Mouse (Mus musculus): ENCODE results near the gene Hectd4. TPM values are rescaled to one million over a fixed set of nuclear protein-coding genes. Genes with fewer than 3 reads are reported as not detected.
"Not testable (repeated sequence)": the region's sequence is repeated elsewhere in the genome, so short reads cannot be mapped to it uniquely, and the experiment has no call there.

Gene Hectd4
- polyA plus RNA-seq, 1 experiment: 16.4 TPM

DNA sequence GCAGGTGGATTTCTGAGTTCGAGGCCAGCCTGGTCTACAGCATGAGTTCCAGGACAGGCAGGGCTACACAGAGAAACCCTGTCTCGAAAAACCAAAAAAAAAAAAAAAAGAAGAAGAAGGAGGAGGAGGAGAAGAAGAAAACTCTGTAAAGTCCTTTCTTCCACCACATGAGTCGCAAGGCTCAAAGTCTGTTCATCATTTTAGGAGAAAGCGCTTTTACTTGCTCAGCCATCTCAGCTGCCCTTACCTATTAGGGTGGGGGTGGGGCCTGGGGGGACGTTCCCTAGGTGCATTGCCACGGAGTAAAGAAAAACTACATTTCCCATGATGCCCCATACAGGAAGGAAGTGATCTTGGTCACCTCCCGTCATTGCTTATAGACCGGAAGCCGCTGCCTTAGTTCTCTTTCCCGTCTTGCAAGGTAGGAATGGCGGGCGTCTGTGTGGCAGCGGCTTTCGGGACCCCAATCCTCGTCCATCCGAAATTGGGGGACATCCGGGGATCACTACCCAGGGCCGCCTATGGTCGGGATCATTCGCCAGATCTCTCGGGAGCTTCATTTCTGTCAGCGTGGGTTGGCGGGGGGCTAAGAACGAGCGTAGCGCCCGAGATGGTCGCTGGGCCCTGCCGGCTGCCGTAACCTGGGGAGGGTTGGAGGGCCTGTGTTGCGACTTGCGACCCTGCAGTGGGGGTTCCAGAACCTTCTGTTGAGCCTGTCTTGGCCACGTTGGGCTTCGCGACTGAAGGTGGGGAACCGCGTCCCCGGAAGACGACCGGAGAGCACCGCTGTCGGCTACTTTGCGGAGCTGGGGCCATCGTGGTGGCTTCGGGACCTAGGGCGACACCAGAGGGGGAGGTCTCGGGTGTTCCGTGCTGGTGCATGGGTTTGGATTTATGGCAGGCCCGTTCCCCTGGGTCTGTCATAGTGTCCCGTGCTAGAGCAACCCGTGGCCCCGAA, 15.6 kb upstream of the Hectd4 start, which contains the start of gene Rpl6:
Rpl6 (plus strand) TSS at position 350 of the 958 bp plus-strand sequence.
- Histone ChIP-seq H3K4me1 (ENCODE audit: control insufficient read depth, insufficient read depth, low read length) (no peaks in the 10 kb centered on the region; the same call in 1 of the 2 replicates), H3K4me3 (replicated peaks; ENCODE audit: extremely low read depth, low read depth, low read length) (peak within 1 kb of the TSS; percentile 80)
- WGBS: 1% methylated on average over 52 of the region's 52 CpGs
- TF ChIP-seq POLR2A (IDR thresholded peaks at IDR 0.05; ENCODE audit: borderline replicate concordance, extremely low read depth, low read depth, low read length) (peak; percentile 89), CTCF (IDR thresholded peaks at IDR 0.05; ENCODE audit: insufficient read depth, low read length) (no peak)
- peak; percentile 78 for DNase-seq

DNA sequence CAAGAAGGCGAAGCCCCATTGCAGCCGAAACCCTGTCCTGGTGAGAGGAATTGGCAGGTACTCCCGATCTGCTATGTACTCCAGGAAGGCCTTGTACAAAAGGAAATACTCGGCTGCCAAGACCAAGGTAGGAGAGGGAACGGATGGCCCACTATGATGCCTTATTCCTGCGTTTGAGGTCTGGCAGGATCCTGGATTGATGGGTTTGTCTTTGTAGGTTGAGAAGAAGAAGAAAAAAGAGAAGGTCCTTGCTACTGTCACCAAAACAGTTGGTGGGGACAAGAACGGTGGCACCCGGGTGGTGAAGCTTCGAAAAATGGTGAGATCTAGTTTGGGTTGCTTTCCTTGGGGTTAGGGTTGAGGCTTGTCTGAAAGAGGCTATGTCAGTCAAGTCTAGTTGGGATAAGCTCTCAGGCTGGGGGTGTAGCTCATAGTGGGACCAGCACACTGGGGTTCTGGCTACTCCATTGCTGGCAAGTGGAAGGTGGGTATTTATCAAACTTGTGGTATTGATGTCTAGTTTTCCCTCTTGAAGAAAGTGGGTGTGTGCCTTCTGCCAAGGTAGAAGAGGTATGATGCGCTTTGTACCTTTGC, 14.4 kb upstream of the Hectd4 start:
- WGBS: 58% methylated on average over 8 of the region's 10 CpGs
- not testable (repeated sequence) for H3K4me1 ChIP-seq (ENCODE audit: control insufficient read depth, insufficient read depth, low read length); H3K4me3 ChIP-seq (replicated peaks; ENCODE audit: extremely low read depth, low read depth, low read length); DNase-seq

DNA sequence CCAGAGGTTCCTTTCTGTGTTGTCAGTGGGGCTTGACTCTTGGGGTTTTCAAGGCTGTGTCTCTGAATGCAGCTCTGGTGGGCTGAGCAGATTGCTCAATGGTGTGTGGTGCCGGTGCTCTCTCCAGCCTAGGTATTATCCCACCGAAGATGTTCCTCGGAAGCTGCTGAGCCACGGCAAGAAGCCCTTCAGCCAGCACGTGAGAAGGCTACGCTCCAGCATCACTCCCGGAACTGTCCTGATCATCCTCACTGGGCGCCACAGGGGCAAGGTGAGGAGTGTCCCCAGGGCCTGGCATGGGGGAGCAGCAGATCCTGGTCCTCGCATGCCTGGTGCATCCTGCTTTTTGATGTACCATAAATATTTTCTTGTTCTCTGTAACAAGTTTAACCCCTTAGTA, 13.5 kb upstream of the Hectd4 start:
- no peak for TF ChIP-seq POLR2A (IDR thresholded peaks at IDR 0.05; ENCODE audit: borderline replicate concordance, extremely low read depth, low read depth, low read length)
- TF ChIP-seq CTCF (IDR thresholded peaks at IDR 0.05; ENCODE audit: insufficient read depth, low read length): no peak
- WGBS: 69% methylated on average over 9 of the region's 9 CpGs
- no peaks in the 10 kb centered on the region; the same call in 1 of the 2 replicates for H3K4me1 ChIP-seq (ENCODE audit: control insufficient read depth, insufficient read depth, low read length)
- H3K4me3 ChIP-seq (replicated peaks; ENCODE audit: extremely low read depth, low read depth, low read length): no peak overlapping the region
- DNase-seq: no peak

DNA sequence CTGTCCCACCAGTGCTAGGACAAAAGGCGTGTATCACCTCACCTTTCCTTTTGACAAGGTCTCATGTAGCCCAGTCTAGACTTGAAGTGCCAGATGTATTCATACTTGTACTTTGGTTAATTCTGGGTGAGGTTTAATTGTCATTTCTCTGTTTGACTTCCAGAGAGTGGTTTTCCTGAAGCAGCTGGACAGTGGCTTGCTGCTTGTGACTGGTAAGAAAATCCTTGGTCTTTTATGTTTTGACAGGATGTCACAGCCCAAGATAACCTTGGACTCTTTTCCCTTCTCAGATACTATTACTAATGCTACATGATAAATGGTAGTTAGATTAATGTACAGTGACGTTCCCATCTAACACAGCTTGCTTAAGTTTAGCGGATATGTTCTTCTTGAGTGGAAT, 13.0 kb upstream of the Hectd4 start:
- H3K4me1 ChIP-seq (ENCODE audit: control insufficient read depth, insufficient read depth, low read length): no peaks in the 10 kb centered on the region; the same call in 1 of the 2 replicates
- no peak overlapping the region for H3K4me3 ChIP-seq (replicated peaks; ENCODE audit: extremely low read depth, low read depth, low read length)
- WGBS: 66% methylated on average over 3 of the region's 3 CpGs
- DNase-seq: no peak
- TF ChIP-seq POLR2A (IDR thresholded peaks at IDR 0.05; ENCODE audit: borderline replicate concordance, extremely low read depth, low read depth, low read length) (no peak), CTCF (IDR thresholded peaks at IDR 0.05; ENCODE audit: insufficient read depth, low read length) (no peak)

DNA sequence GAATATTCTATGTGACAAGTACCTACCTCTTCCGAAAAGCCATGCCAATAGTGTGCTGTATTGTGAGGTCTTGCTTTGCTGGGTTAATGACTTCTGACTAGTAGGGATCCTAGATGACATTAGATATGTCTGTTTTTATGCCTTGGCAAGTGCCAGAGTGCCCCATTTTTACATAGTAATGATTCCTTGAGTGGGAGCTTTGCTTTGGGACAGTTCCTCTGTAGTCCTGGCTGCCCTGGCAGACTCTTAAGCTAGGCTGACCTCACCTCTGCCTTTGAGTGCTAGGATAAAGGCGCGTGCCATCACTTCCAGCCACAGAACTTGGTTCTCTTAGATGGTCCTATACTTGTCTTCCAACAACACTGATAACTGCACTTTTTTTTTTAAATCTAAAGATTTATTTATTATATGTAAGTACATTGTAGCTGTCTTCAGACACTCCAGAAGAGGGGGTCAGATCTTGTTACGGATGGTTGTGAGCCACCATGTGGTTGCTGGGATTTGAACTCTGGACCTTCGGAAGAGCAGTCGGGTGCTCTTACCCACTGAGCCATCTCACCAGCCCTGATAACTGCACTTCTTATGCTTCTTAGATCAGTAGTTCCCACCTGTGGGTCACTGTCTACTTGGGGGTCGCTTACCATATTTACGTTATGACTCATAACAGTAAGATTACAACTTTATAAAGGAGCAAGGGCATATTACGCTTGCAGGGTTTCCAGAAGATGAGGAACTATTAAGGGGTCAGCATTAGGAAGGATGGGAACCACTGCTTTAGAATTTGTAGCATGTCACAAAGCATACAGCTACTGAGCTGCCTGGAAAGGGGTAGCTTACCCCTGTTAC, 10.0 kb upstream of the Hectd4 start:
- WGBS: 81% methylated on average over 9 of the region's 9 CpGs
- Histone ChIP-seq H3K4me1 (ENCODE audit: control insufficient read depth, insufficient read depth, low read length) (no peaks in the 10 kb centered on the region; the same call in 1 of the 2 replicates), H3K4me3 (replicated peaks; ENCODE audit: extremely low read depth, low read depth, low read length) (no peak overlapping the region)
- DNase-seq: no peak
- TF ChIP-seq CTCF (IDR thresholded peaks at IDR 0.05; ENCODE audit: insufficient read depth, low read length) (no peak), POLR2A (IDR thresholded peaks at IDR 0.05; ENCODE audit: borderline replicate concordance, extremely low read depth, low read depth, low read length) (no peak)

DNA sequence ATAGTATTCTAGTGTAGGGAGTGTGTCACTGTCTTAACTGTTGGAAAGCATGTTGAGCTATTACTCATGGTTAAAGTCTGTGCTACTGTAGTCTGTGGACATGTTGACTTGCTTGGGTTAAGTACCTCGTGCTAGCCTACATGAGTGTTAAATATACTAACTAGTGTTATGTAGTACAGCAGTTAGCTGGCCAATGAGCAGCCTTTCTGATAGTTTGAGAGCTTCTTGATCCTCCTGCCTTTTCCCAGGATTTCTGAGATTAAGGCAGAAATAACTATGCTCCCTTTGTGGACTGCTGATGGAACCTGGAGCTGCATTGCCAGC, 9.5 kb upstream of the Hectd4 start:
- H3K4me1 ChIP-seq (ENCODE audit: control insufficient read depth, insufficient read depth, low read length): no peaks in the 10 kb centered on the region
- TF ChIP-seq CTCF (IDR thresholded peaks at IDR 0.05; ENCODE audit: insufficient read depth, low read length) (no peak), POLR2A (IDR thresholded peaks at IDR 0.05; ENCODE audit: borderline replicate concordance, extremely low read depth, low read depth, low read length) (no peak)
- DNase-seq: no peak
- 67% methylated on average over 1 of the region's 1 CpGs for WGBS
- no peak overlapping the region for H3K4me3 ChIP-seq (replicated peaks; ENCODE audit: extremely low read depth, low read depth, low read length)

DNA sequence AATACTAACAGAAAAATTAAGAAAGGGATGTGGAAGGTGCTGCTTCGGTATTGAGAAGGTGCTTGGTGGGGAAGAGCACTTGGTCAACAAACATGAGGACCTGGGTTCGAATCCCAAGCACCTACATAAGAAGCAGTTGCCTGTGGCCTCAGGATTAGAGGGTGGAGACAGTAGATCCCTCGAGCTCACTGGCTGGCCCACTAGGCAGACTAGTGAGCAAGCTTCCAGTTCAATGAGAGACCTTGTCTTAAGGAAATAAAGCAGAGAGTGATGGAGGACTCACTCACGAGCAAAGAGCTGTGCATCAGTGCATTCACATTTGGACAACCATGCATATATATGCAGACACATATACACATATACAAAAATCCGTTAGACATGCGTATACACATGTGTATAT, 7.9 kb upstream of the Hectd4 start:
- H3K4me1 ChIP-seq (ENCODE audit: control insufficient read depth, insufficient read depth, low read length): no peaks in the 10 kb centered on the region
- H3K4me3 ChIP-seq (replicated peaks; ENCODE audit: extremely low read depth, low read depth, low read length): no peak overlapping the region
- TF ChIP-seq CTCF (IDR thresholded peaks at IDR 0.05; ENCODE audit: insufficient read depth, low read length) (no peak), POLR2A (IDR thresholded peaks at IDR 0.05; ENCODE audit: borderline replicate concordance, extremely low read depth, low read depth, low read length) (no peak)
- DNase-seq: no peak
- WGBS: 91% methylated on average over 6 of the region's 6 CpGs

DNA sequence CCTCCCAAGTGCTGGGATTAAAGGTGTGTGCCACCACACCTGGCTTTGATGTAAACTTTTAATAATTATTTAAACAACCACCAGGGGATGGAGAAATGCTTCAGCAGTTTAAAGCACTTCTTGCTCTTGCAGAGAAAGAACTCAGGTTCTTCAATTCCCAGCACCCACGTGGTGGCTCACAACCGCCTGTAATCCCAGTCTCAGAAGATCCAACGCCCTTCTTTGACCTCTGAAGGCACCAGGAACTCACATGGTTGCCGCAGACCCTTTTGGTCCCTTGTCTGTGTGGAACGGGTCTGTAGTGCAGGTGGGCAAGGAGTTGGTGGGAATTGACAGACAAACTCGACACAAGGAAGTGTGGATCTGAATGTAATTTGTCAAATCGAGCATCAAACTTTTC, 5.3 kb upstream of the Hectd4 start:
- H3K4me1 ChIP-seq (ENCODE audit: control insufficient read depth, insufficient read depth, low read length): no peaks in the 10 kb centered on the region
- TF ChIP-seq CTCF (IDR thresholded peaks at IDR 0.05; ENCODE audit: insufficient read depth, low read length) (no peak), POLR2A (IDR thresholded peaks at IDR 0.05; ENCODE audit: borderline replicate concordance, extremely low read depth, low read depth, low read length) (no peak)
- 47% methylated on average over 7 of the region's 7 CpGs for WGBS
- no peak for DNase-seq
- H3K4me3 ChIP-seq (replicated peaks; ENCODE audit: extremely low read depth, low read depth, low read length): no peak overlapping the region

DNA sequence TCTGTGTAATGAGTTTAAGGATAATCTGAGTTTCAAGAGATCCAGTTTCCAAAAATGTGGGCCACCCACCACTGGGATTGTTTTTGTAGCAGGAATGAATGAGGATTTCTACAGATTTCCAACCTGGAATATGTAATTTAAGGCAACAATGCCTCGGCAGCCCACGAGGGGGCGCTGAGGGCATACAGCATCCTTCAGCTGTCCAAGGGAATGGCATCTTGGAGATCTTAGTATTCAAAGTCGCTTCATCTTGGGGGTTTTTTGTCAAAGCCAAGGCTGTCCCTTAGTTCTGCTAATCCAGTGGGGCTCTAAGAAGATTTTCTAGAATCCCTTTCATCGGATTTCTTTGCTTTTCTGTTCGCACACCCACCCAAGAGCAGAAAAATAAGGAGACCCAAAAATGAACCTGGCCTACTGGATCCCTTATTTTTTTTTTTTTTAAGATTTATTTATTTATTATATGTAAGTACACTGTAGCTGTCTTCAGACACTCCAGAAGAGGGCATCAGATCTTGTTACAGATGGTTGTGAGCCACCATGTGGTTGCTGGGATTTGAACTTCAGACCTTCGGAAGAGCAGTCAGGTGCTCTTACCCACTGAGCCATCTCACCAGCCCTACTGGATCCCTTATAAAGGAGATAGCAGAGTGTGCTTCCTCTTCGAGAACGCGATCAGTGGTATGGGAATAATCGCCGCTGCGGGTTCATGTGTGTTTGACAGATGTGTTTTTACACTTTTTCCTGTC, 4.5 kb upstream of the Hectd4 start:
- 42% methylated on average over 13 of the region's 13 CpGs for WGBS
- no peaks in the 10 kb centered on the region for H3K4me1 ChIP-seq (ENCODE audit: control insufficient read depth, insufficient read depth, low read length)
- DNase-seq: peak; percentile 58
- TF ChIP-seq POLR2A (IDR thresholded peaks at IDR 0.05; ENCODE audit: borderline replicate concordance, extremely low read depth, low read depth, low read length): no peak
- TF ChIP-seq CTCF (IDR thresholded peaks at IDR 0.05; ENCODE audit: insufficient read depth, low read length): peak; percentile 97
- H3K4me3 ChIP-seq (replicated peaks; ENCODE audit: extremely low read depth, low read depth, low read length): no peak overlapping the region
